In genomic region chr15:31309526-31309925, GRCm38 (mm10) we compare ENCODE assay signal across 15 mouse cellular contexts. TPM values are rescaled to one million over a fixed set of nuclear protein-coding genes. Genes with fewer than 3 reads are reported as not detected.
DNase-seq lines count a peak whose midpoint lies in the region; ATAC-seq and TF ChIP-seq lines count a peak whose summit lies in the region.
"Had no signal": no experiment of that assay in that cellular context is flagged by ENCODE, and none has a peak within 500 bp of the region (broad histone marks: within the 10 kb centered on the region; RNA-seq: fewer than 3 reads in every experiment).

No protein-coding gene starts in this region.

- no peaks in the 10 kb centered on the region for H3K4me1 ChIP-seq in liver, embryonic 14.5 days (replicated peaks; ENCODE audit: control insufficient read depth in 2 of 2, insufficient read depth in 2 of 2, low read length in 1 of 2)
- peaks cover 6 to 58% of the 10 kb centered on the region in 2 experiments; a peak in 3 of 4 replicates for H3K4me1 ChIP-seq in CH12.LX (ENCODE audit: control insufficient read depth in 1 of 2, insufficient read depth in 2 of 2)
- no peaks in the 10 kb centered on the region for H3K4me1 ChIP-seq in embryonic facial prominence, embryonic 10.5 days
- H3K4me1 ChIP-seq: hindbrain, embryonic 13.5 days; lung, embryonic 15.5 days had no signal

- H3K9me3 ChIP-seq in liver, embryonic 14.5 days (ENCODE audit: control insufficient read depth, low read length): no peaks in the 10 kb centered on the region
- no peaks in the 10 kb centered on the region for H3K9me3 ChIP-seq in CH12.LX (replicated peaks; ENCODE audit: low read length)
- 0 out of 2 replicates have a peak, but pooled peaks cover 2% of the 10 kb centered on the region for H3K9me3 ChIP-seq in embryonic facial prominence, embryonic 10.5 days
- H3K9me3 ChIP-seq: hindbrain, embryonic 13.5 days; lung, embryonic 15.5 days had no signal

- no peaks in the 10 kb centered on the region for H3K27me3 ChIP-seq in liver, embryonic 14.5 days (ENCODE audit: control insufficient read depth, insufficient read depth, low read length)
- H3K27me3 ChIP-seq in CH12.LX (replicated peaks): no peaks in the 10 kb centered on the region
- no peaks in the 10 kb centered on the region for H3K27me3 ChIP-seq in embryonic facial prominence, embryonic 10.5 days (replicated peaks; ENCODE audit: low read depth, poor library complexity, severe bottlenecking)
- H3K27me3 ChIP-seq: lung, embryonic 15.5 days had no signal

- in situ Hi-C loops in CH12.LX (cut with MboI; ENCODE audit: low pct_ligation_motif_present, low pct_unique_long_range_greater_than_20kb, low sequenced_read_pairs): no loop called here

- TF ChIP-seq POLR2A in CH12.LX (IDR thresholded peaks at IDR 0.05; ENCODE audit: low read depth, low read length): no peak

- dilution Hi-C loops in CH12.LX (cut with MboI; ENCODE audit: extremely low pct_ligation_motif_present, extremely low pct_unique_long_range_greater_than_20kb, low sequenced_read_pairs): no loop called here

- DNase-seq in cerebellum, postnatal 10 days: peak; percentile 36 to 47
- no peak for DNase-seq in cerebellum, adult 18-20 months
- DNase-seq in liver, embryonic 14.5 days (ENCODE audit: low read depth in 3 of 3, low spot score in 3 of 3): no peak
- DNase-seq in liver (no peak), CH12.LX (ENCODE audit: extremely low read depth) (peak; percentile 57)
- DNase-seq in lung, postnatal 36 days: peak; percentile 28
- DNase-seq in embryonic facial prominence, embryonic 10.5 days (ENCODE audit: low spot score): no peak
- DNase-seq: adrenal gland, adult 8-10 months; cerebellum, adult 9-11 months; spleen, adult 18-20 months had no signal

- H3K9ac ChIP-seq in liver, embryonic 14.5 days (replicated peaks): no peak overlapping the region
- H3K9ac ChIP-seq in CH12.LX (ENCODE audit: insufficient read depth, low read depth): no peak overlapping the region
- H3K9ac ChIP-seq: hindbrain, embryonic 13.5 days; lung, embryonic 15.5 days had no signal

- H3K36me3 ChIP-seq in liver, embryonic 14.5 days (replicated peaks; ENCODE audit: control insufficient read depth, insufficient read depth, low read depth): no peaks in the 10 kb centered on the region
- peaks cover 75 to 89% of the 10 kb centered on the region in 2 experiments for H3K36me3 ChIP-seq in CH12.LX (replicated peaks in 1 of 2; ENCODE audit: control insufficient read depth in 1 of 2, insufficient read depth in 1 of 2, low read length in 1 of 2)
- H3K36me3 ChIP-seq in embryonic facial prominence, embryonic 10.5 days (replicated peaks): no peaks in the 10 kb centered on the region
- H3K36me3 ChIP-seq: hindbrain, embryonic 13.5 days; lung, embryonic 15.5 days had no signal

- no peak overlapping the region for H3K4me3 ChIP-seq in liver, embryonic 14.5 days (ENCODE audit: insufficient read depth in 1 of 2, low read depth in 2 of 2, low read length in 2 of 2)
- no peak overlapping the region for H3K4me3 ChIP-seq in CH12.LX (replicated peaks in 1 of 3; ENCODE audit: low read depth in 2 of 3, low read length in 2 of 3, poor library complexity in 1 of 3)
- H3K4me3 ChIP-seq in embryonic facial prominence, embryonic 10.5 days: no peak overlapping the region
- H3K4me3 ChIP-seq: erythroblast, embryonic 14.5 days; hindbrain, embryonic 13.5 days; lung, embryonic 15.5 days; myocyte had no signal

- peak; percentile 74 for TF ChIP-seq CTCF in liver, embryonic 14.5 days (IDR thresholded peaks at IDR 0.05; ENCODE audit: low read depth)
- peak; percentile 59 to 60 for TF ChIP-seq CTCF in CH12.LX (conservative IDR thresholded peaks at IDR 0.05 in 1 of 2, IDR thresholded peaks at IDR 0.05 in 1 of 2; ENCODE audit: low read depth in 2 of 2, low read length in 2 of 2)

- no peak overlapping the region for H3K4me2 ChIP-seq in liver, embryonic 14.5 days (ENCODE audit: low read depth)
- no peak overlapping the region for H3K4me2 ChIP-seq in CH12.LX (ENCODE audit: insufficient read depth, low read depth, poor library complexity, severe bottlenecking)
- H3K4me2 ChIP-seq: hindbrain, embryonic 13.5 days; lung, embryonic 15.5 days had no signal

- no peak; the same call in 1 of the 2 replicates for TF ChIP-seq RAD21 in CH12.LX (IDR thresholded peaks at IDR 0.05; ENCODE audit: low read depth, low read length)

- TF ChIP-seq EP300 in liver, embryonic 14.5 days (IDR thresholded peaks at IDR 0.05; ENCODE audit: low read depth): no peak
- TF ChIP-seq EP300 in CH12.LX (IDR thresholded peaks at IDR 0.05; ENCODE audit: low read length): no peak

- no peak overlapping the region for H3K27ac ChIP-seq in liver, embryonic 14.5 days
- no peak overlapping the region for H3K27ac ChIP-seq in CH12.LX (ENCODE audit: insufficient read depth, low read depth)
- no peak overlapping the region for H3K27ac ChIP-seq in embryonic facial prominence, embryonic 10.5 days (replicated peaks)
- H3K27ac ChIP-seq: hindbrain, embryonic 13.5 days; lung, embryonic 15.5 days had no signal

- peaks cover 31% of the 10 kb centered on the region for H3K79me2 ChIP-seq in CH12.LX (replicated peaks; ENCODE audit: control insufficient read depth, extremely low read depth, insufficient read depth, poor library complexity, severe bottlenecking)

- no peak for ATAC-seq in liver, embryonic 14.5 days (ENCODE audit: insufficient read depth)
- no peak for ATAC-seq in erythroid progenitor cell, adult 5-6 weeks (replicated peaks; ENCODE audit: low FRiP score, poor library complexity, severe bottlenecking)

- 53% methylated on average over 15 of the region's 15 CpGs for WGBS in liver, embryonic 14.5 days (ENCODE audit: insufficient replicate concordance)
- WGBS in embryonic facial prominence, embryonic 10.5 days: 65% methylated on average over 15 of the region's 15 CpGs

TF ChIP-seq in CH12.LX, 34 proteins besides CTCF, POLR2A, EP300 and RAD21:
- TF ChIP-seq TBP (conservative IDR thresholded peaks at IDR 0.05; ENCODE audit: low read depth, low read length) (no peak), SMC3 (IDR thresholded peaks at IDR 0.05; ENCODE audit: low read depth, low read length) (peak; percentile 42)
TF ChIP-seq in CH12.LX: peak in this region for 1.

RNA-seq across cellular contexts. Expression of gene Ankrd33b, which starts 58.0 kb away (rescaled TPM):
- polyA plus RNA-seq in liver, embryonic 14.5 days (2012; rRNA removed): 0.19 and 0.24 TPM in 2 replicates
- 0.27 and 0.43 TPM in 2 replicates for polyA plus RNA-seq in liver, embryonic 14.5 days (2014; fragmentation: Nextera tagmentation; extraction: Ambion mirVana)
- total RNA-seq in CH12.LX (2012; rRNA removed) (38.1 and 50.0 TPM in 2 replicates), CH12.LX (2014; rRNA removed) (69.1 and 69.6 TPM in 2 replicates)
- 55.3 and 60.3 TPM in 2 replicates for polyA plus RNA-seq in CH12.LX (2012; ENCODE audit: insufficient read length, low read depth)
- total RNA-seq in erythroid progenitor cell, adult 5-6 weeks (2015; ENCODE audit: low replicate concordance): 0.84 and 1.8 TPM in 2 replicates
- under 0.01 and 3.9 TPM in 2 replicates for total RNA-seq in erythroid progenitor cell, adult 5-6 weeks (2017; ENCODE audit: low replicate concordance)
- polyA plus RNA-seq in embryonic facial prominence, embryonic 10.5 days (2016; fragmentation: Nextera tagmentation; extraction: Ambion mirVana): 0.29 and 0.67 TPM in 2 replicates

Comparison
In these comparisons a context has a peak if more than half of its experiments do, and no peak if none do; other contexts are left out.
1. DNase-seq: peak in cerebellum, postnatal 10 days (2 of 2), CH12.LX (single experiment) and lung, postnatal 36 days (single experiment); none in cerebellum, adult 18-20 months (0 of 2), liver, embryonic 14.5 days (0 of 3), liver (single experiment) and embryonic facial prominence, embryonic 10.5 days (single experiment).
2. RNA of gene Ankrd33b, which starts 58.0 kb away (polyA plus RNA-seq): 55.3 to 60.3 TPM in CH12.LX; 0.29 to 0.67 TPM in embryonic facial prominence, embryonic 10.5 days and 0.19 to 0.43 TPM in liver, embryonic 14.5 days; every median in the first group is over 10 times any median in the second.